Mouse (Mus musculus) embryonic facial prominence, embryonic 10.5 days (tissue): ENCODE measurements around the gene C2cd5. TPM values are rescaled to one million over a fixed set of nuclear protein-coding genes. Genes with fewer than 3 reads are reported as not detected.

ENCODE experiments used
- DNase-seq: peaks from one replicate; pipeline ENCODE4 v3.0.0-alpha.2; 2017; ENCODE audit warnings: low spot score
- H3K27ac ChIP-seq: fragments of 300-500 bp; sonication (generic); replicated peaks from 2 replicates; pipeline ENCODE4 v1.5.1; 2016; ENCODE audit warnings: mild to moderate bottlenecking
- H3K27me3 ChIP-seq: fragments of 300-500 bp; sonication (generic); replicated peaks from 2 replicates; pipeline ENCODE4 v1.6.1; 2016; ENCODE audit warnings: low read depth, mild to moderate bottlenecking; ENCODE audit not compliant: poor library complexity, severe bottlenecking
- H3K36me3 ChIP-seq: fragments of 300-500 bp; sonication (generic); replicated peaks from 2 replicates; pipeline ENCODE4 v1.6.1; 2016; ENCODE audit warnings: mild to moderate bottlenecking, moderate library complexity
- H3K4me1 ChIP-seq: fragments of 300-500 bp; sonication (generic); 2 replicates; pipeline ENCODE4 v1.6.1; 2016
- H3K4me3 ChIP-seq: fragments of 300-500 bp; sonication (generic); 2 replicates; pipeline ENCODE4 v1.5.1; 2016; ENCODE audit warnings: mild to moderate bottlenecking, moderate library complexity
- H3K9me3 ChIP-seq: fragments of 300-500 bp; sonication (generic); 2 replicates; pipeline ENCODE4 v1.6.1; 2016; ENCODE audit warnings: mild to moderate bottlenecking
- WGBS: fragments of 180-500 bp; shearing (Covaris S2); methylation state at CpG from one replicate; pipeline ENCODE4 v1.1.7; 2016; 5-methylcytosine and 5-hydroxymethylcytosine counted together
- polyA plus RNA-seq: library from polyadenylated mRNA; unstranded; fragments of >200 nt; fragmentation: Nextera tagmentation; extraction: Ambion mirVana; gene quantifications from 2 replicates; pipeline ENCODE4 v1.2.1, GENCODE M21; 2016

Gene C2cd5
- polyA plus RNA-seq, 1 experiment from 2014 or later: 31.3 TPM

DNA sequence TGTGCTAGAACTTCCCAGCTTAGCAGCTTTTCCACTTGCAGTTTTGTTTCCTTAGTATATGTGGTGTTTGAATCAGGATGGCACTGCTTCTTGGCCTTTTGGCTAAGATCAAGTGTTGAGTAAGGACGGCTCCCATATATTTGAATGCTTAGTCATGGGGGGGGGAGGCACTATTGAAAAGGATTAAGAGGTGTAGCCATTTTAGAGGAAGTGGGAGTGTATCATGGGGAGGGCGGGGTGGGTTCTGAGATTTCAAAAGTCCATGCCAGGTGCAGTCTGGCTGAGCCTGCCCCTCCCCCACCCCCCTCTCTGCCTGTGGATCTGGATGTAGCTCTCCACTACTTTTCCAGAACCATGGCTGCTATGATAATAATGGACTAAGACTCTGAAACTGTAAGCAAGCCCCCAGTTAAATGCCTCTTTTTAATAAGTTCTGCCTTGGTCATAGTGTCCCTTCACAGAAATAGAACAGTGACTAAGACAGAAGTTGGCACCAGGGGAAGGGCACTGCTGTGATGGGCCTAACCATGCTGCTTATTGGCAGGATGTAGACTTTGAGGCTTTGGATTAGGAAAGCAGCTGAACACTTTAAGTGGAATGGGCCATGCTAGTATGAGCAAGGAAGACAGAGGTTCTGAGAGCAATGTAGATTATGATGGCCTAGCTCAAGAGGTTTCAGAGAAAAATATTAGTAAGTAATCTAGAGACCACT is 15.5 kb downstream of the C2cd5 start:
- Histone ChIP-seq H3K36me3 (peaks cover 72% of the 10 kb centered on the region), H3K27me3 (no peaks in the 10 kb centered on the region), H3K27ac (no peak overlapping the region), H3K9me3 (no peaks in the 10 kb centered on the region), H3K4me3 (no peak overlapping the region), H3K4me1 (no peaks in the 10 kb centered on the region)
- WGBS: 95% methylated on average over 2 of the region's 2 CpGs
- no peak for DNase-seq

DNA sequence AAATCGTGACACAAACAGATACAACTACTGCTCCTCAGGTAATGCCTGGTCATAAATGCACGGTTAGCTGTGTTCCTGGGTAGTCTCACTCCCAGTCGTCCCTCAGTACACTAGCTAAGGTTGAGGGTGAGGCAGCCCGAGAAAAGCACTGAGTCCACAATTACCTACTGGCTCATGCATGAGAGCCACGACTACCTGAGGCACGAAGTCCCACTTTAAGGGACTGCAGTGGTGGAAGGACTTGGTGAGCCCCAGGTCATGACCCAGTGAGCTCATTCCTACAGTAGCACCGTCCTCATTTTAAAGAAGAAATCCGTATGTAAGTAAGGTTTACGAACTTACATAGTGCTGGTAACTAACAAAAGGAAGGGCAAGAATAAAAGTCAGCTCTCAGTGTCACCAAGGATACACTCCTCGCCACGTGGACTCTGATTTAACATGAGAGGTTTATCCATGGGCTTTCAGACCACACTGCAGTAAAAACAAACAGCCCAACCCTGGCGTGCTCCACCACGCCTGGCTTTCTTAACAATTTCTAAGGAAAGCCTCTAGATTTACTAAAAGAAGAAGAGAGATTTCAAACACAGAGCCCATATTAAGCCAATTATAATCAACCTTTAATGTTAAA is 18.3 kb downstream of the C2cd5 start:
- H3K9me3 ChIP-seq: no peaks in the 10 kb centered on the region
- no peak for DNase-seq
- H3K4me1 ChIP-seq: no peaks in the 10 kb centered on the region
- no peaks in the 10 kb centered on the region for H3K27me3 ChIP-seq
- no peak overlapping the region for H3K27ac ChIP-seq
- no peak overlapping the region for H3K4me3 ChIP-seq
- WGBS: 86% methylated on average over 13 of the region's 13 CpGs
- peaks cover 73% of the 10 kb centered on the region for H3K36me3 ChIP-seq

DNA sequence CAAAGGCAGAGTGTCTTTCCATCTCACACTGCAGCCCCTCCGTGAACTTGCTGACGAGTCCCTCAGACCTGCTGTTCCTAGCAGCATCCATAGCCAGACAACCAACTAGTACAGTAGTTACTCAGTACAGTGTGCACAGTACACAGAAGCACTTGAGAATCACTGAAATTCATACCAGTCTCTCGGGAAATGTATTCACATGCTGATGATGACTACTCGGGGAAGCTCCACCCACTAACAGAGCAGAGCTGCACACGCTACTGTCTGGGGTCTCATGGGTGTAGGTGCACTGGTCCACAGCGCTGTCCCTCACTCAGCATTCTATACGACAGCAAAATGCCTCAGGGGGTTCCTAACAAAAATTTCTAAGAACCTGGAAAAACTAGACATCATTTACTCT is 19.2 kb downstream of the C2cd5 start:
- peaks cover 72% of the 10 kb centered on the region for H3K36me3 ChIP-seq
- no peaks in the 10 kb centered on the region for H3K27me3 ChIP-seq
- no peak for DNase-seq
- no peak overlapping the region for H3K27ac ChIP-seq
- 82% methylated on average over 7 of the region's 7 CpGs for WGBS
- H3K9me3 ChIP-seq: no peaks in the 10 kb centered on the region
- no peaks in the 10 kb centered on the region for H3K4me1 ChIP-seq
- H3K4me3 ChIP-seq: no peak overlapping the region

DNA sequence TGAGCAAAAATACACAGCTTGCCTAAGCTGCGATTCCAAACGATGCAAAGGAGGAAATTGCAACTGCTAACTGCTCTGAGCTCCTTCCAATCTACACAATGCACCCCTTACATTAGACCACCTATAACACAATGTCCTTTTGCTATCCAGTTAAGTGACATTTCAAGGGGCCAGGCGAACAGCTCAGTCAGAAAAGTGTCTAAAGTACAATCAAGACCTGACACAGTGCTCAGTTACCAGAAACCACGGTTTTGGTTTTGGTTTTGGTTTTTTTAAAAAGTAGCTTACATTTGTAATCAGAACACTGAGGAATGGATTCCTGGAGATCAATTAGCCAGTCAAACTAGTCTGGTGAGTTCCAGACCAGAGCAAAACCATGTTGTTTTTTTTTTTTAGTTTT is 20.8 kb downstream of the C2cd5 start:
- H3K9me3 ChIP-seq: no peaks in the 10 kb centered on the region
- 79% methylated on average over 4 of the region's 4 CpGs for WGBS
- peaks cover 67% of the 10 kb centered on the region for H3K36me3 ChIP-seq
- no peak overlapping the region for H3K27ac ChIP-seq
- no peaks in the 10 kb centered on the region for H3K4me1 ChIP-seq
- no peaks in the 10 kb centered on the region for H3K27me3 ChIP-seq
- H3K4me3 ChIP-seq: no peak overlapping the region
- no peak for DNase-seq

DNA sequence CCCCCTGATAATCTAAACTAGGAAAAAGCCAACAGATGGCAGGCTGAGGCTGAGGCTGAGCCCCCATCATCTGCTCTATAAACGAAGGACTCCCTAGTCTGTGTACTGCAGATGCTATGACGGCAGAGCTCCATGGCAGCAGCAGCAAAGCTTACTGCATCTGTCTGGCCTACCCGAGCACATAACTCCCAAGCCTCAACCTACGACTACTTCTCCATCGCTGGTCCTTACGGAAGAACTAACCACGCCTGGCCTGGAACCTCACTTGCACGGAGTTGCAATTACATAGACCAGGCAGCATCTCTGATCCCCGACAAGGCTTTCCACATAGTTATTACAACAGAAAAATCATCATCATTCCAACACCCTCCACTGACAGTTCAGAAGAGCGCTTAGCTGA is 23.5 kb downstream of the C2cd5 start:
- no peak for DNase-seq
- Histone ChIP-seq H3K4me1 (no peaks in the 10 kb centered on the region), H3K4me3 (no peak overlapping the region), H3K9me3 (no peaks in the 10 kb centered on the region), H3K36me3 (peaks cover 67% of the 10 kb centered on the region), H3K27ac (no peak overlapping the region), H3K27me3 (no peaks in the 10 kb centered on the region)
- 93% methylated on average over 10 of the region's 10 CpGs for WGBS

DNA sequence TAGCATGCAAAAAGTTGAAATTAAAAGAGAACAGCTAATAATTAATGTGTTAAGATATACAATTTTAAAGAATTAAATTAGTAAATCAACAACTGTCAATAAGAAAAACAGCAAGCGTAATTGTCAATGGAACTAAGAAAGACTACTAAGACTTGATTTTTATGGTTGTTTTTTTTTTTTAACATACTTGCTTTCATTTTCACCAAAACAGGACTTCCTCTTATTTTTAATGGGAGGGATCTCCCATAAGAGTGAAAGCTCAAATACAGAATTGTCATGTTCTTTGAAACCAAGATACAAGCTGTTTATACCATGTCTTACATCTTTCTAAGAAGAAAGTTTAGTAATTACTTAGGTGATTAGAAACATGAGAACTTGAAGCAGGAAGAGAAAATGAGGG is 26.0 kb downstream of the C2cd5 start:
- Histone ChIP-seq H3K9me3 (no peaks in the 10 kb centered on the region), H3K27ac (no peak overlapping the region), H3K4me3 (no peak overlapping the region), H3K4me1 (no peaks in the 10 kb centered on the region), H3K27me3 (no peaks in the 10 kb centered on the region), H3K36me3 (peaks cover 64% of the 10 kb centered on the region)
- DNase-seq: no peak
- 96% methylated on average over 1 of the region's 1 CpGs for WGBS

DNA sequence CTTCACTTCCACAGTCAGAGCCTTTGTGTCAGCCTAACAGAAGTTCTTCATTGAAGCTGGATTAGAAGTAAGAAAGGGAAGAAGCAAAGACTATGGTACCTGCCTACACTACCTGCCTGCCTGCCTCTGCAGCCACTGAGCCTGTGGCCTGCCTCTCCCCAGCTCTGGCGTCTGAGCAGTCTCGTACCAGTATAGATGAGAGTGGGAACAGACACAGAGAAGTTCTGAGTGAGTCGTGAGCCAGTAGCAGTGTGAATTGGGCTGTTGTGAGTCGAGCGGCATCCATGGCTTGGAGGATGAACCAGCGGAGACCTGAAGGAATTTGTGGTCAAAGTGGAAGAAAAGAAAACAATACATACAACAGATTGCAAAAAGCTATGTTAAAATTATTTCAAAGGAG is 26.5 kb downstream of the C2cd5 start:
- Histone ChIP-seq H3K4me3 (no peak overlapping the region), H3K9me3 (no peaks in the 10 kb centered on the region), H3K27ac (no peak overlapping the region), H3K36me3 (peaks cover 60% of the 10 kb centered on the region), H3K4me1 (no peaks in the 10 kb centered on the region), H3K27me3 (no peaks in the 10 kb centered on the region)
- 89% methylated on average over 6 of the region's 6 CpGs for WGBS
- DNase-seq: no peak

DNA sequence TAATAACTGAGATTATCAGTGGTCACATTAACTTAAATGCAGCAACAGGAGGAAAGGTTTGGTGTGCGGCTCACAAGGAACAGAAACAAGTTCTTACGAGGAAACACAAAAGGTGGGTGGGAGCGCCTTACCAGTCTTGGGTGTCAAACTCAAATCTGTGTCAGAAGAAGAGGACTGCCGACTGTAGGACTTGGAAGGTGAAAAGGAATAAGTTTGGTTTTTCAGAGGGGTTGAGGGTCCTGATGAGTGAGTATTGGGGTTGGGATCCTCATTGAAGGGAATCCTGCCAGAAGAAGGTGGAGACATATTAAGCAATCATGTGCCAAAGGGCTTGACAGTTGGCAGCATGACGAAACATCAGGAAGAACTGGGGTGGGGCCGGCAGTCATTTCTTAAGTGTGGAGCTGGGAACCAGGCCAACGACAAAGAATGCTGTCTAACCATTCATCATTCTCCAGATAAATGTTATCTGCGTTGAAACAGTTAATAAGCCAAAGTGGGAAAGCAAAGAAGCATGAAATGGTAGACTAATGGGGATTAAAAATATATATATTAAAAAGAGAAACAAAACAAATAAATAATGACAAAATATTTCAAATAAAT is 27.4 kb downstream of the C2cd5 start:
- Histone ChIP-seq H3K4me1 (no peaks in the 10 kb centered on the region), H3K4me3 (no peak overlapping the region), H3K36me3 (peaks cover 50% of the 10 kb centered on the region), H3K27ac (no peak overlapping the region), H3K9me3 (no peaks in the 10 kb centered on the region), H3K27me3 (no peaks in the 10 kb centered on the region)
- 88% methylated on average over 8 of the region's 8 CpGs for WGBS
- no peak for DNase-seq

DNA sequence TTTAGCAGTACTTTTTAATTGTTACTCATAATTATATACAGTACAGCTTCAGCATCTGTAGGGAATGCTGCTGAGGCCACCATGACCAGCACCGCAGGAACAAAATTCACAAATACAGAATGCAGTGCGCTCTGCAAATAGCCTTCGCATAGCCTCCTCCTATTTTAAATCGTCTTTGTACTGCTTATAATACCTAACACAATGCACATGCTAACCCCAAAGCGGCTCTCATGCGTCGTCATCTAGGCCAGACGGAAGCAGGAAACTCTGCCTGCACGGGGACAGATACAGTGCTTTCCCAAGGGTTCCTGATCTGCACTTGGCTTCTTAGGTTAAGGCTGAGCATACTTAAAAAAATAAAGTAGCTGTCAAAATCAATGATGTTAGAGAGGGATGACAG is 29.2 kb downstream of the C2cd5 start:
- Histone ChIP-seq H3K9me3 (no peaks in the 10 kb centered on the region), H3K36me3 (peaks cover 36% of the 10 kb centered on the region), H3K4me1 (no peaks in the 10 kb centered on the region), H3K27ac (no peak overlapping the region), H3K4me3 (no peak overlapping the region), H3K27me3 (no peaks in the 10 kb centered on the region)
- DNase-seq: no peak
- 85% methylated on average over 9 of the region's 9 CpGs for WGBS

DNA sequence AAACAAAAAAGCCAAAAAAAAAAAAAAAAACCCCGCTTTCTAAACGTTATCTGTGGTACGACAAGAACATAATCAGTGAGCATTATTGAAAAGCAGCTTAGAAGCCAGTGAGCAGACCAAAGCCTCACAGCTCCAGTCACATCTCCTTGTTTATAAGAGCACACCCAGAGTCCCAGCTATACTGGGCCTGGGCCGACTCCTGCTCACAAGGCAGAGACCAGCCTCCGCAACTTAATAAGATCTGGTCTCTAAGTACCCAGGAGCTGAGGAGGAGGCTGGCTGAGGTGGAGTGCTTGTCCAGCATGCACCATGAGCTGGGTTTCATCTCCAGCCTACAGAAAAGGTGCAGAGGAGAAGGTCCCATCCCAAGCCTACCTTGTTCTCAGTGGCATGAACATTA is 29.9 kb downstream of the C2cd5 start:
- Histone ChIP-seq H3K4me1 (no peaks in the 10 kb centered on the region), H3K9me3 (no peaks in the 10 kb centered on the region), H3K27ac (no peak overlapping the region), H3K4me3 (no peak overlapping the region), H3K27me3 (no peaks in the 10 kb centered on the region), H3K36me3 (peaks cover 35% of the 10 kb centered on the region)
- no peak for DNase-seq
- WGBS: 88% methylated on average over 5 of the region's 5 CpGs

DNA sequence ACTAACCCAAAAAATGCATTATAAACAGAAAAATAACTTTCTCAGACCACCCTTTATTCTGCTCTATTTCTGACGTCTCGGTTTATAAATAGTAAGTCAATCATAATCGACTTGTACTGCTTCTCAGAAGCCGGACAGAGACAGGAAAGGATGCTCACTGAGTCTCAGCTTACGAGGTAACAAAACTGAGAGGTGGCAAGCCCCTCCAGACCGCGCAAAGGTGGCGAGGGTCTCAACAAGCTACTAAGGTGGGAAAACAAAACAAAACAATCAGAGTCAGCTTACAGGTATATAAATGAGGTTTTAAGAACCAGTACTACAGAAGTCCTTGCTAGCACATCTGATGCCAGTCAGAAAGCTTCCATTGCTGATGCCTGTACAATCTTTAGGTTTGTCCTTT is 30.3 kb downstream of the C2cd5 start:
- Histone ChIP-seq H3K9me3 (no peaks in the 10 kb centered on the region), H3K4me1 (no peaks in the 10 kb centered on the region), H3K27me3 (no peaks in the 10 kb centered on the region), H3K27ac (no peak overlapping the region), H3K4me3 (no peak overlapping the region), H3K36me3 (peaks cover 31% of the 10 kb centered on the region)
- DNase-seq: no peak
- 91% methylated on average over 8 of the region's 8 CpGs for WGBS

DNA sequence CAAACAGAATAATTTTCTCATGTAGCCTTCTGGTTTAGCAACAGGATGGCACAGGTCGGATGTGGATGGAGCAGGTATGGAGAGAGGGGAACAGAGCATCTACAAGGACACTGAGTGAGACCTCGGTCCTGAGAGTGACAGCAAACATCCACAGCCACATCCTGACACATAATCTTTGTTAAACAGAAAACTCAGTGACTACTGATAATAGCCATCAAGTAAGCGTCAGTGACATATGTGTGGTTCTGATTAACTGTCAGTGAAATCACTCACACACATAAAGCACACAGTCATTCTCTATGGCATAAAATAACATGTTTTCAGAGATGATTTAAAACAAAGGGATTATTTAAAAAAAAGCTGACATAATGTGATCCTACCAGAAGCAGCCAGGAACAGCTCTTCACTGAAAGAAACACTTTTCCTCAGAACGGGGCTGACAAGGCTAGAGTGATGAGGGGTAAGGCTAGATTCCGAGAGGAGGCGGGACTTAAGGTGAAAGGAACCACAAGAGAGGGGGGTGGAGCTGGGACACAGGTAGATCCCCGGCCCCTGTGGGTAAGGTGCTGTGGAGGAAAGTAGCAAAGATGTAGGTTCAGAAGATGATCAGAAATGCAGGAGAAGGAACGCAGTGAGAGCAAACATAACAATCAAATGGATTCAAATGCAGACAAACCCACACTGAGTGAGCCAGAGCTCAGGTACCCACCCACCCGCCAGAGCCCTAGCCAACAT is 31.6 kb downstream of the C2cd5 start:
- Histone ChIP-seq H3K9me3 (no peaks in the 10 kb centered on the region), H3K4me1 (no peaks in the 10 kb centered on the region), H3K36me3 (peaks cover 28% of the 10 kb centered on the region), H3K27me3 (no peaks in the 10 kb centered on the region), H3K4me3 (no peak overlapping the region), H3K27ac (no peak overlapping the region)
- DNase-seq: no peak
- 76% methylated on average over 9 of the region's 9 CpGs for WGBS

DNA sequence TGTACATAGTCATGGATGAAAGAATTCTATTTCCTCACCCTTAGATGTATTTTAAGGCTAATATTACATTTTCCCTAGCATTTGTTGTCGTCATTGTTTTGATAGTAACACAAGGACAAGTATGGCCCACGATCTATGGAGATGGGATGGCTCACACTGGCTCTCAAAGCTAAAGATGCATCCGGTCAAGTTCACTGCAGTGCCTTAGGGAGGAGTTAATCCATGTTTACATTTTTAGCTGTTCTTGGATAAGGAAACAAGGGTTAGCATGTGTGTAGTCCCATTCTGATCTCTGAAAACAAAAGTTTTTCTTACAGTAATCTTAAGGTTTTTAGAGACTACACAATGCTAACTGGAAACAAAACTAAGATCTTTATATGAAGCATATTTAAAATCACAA is 32.3 kb downstream of the C2cd5 start:
- H3K4me3 ChIP-seq: no peak overlapping the region
- no peak overlapping the region for H3K27ac ChIP-seq
- DNase-seq: no peak
- H3K27me3 ChIP-seq: no peaks in the 10 kb centered on the region
- WGBS: 80% methylated on average over 3 of the region's 3 CpGs
- no peaks in the 10 kb centered on the region for H3K9me3 ChIP-seq
- no peaks in the 10 kb centered on the region for H3K4me1 ChIP-seq
- H3K36me3 ChIP-seq: peaks cover 26% of the 10 kb centered on the region
